Mouse (Mus musculus) adrenal gland, adult (tissue): Measurements from ENCODE around the gene Clec11a.
A peak's percentile ranks its signal among the peaks of the same experiment; 100 is the strongest.
"Not testable (repeated sequence)": the region's sequence is repeated elsewhere in the genome, so short reads cannot be mapped to it uniquely, and the experiment has no call there.

Source experiments
- DNase-seq, 2 experiments: peaks; one replicate each; pipeline ENCODE4 v3.0.0; 2022 to 2023; ENCODE audit warnings: low spot score in 1 of 2; ENCODE audit not compliant: inconsistent age in 2 of 2

Gene Clec11a

DNA sequence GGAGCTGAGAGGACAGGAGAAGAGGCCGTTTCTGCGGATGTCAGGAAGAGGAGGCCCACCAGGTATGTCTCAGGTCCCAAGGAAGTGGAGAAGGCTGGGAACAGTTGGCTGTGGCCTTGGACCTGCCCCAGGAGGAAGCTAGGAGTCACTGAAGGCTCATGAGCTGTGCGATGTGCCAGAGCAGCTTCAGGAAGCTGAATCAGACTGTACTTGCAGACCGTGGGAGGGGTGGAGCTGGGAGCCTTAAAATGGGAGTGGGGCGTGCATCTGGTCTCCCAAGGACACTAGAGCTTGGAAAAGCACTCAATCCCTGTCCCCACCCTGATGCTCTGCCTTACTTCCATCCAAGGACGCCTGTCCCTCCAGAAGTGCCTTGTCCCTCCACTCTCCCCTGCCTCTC is 19.9 kb upstream of the Clec11a start:
- no peak for DNase-seq

- DNase-seq, result no peak
Observed at GRCm38 (mm10) chr7:44322290-44322689, 15.6 kb upstream of the Clec11a start.

DNA sequence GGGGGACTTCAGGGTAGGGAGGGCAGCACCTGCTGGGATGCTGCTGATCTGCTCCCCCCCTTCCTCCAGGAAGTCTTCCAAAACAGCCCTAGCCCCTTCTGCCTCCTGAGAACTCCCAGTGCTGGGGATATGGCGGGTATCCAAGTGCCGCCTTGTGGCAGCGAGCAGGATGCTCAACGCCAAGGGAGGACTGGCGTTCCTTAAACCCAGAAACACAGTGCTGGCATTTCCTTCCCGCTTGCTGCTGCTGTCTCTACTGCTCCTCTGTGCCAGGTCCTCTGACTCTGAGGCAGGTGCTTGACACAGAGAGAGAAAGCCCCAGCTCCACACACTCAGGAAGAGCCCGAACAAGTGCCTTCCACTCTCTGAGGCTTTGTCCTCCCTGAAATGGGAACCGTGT is 14.2 kb upstream of the Clec11a start:
- DNase-seq, result no peak

- peak in 1 of 2 experiments; percentile 58 for DNase-seq
Observed at GRCm38 (mm10) chr7:44317913-44318312, 11.2 kb upstream of the Clec11a start.

GRCm38 (mm10) chr7:44312484-44312883 is 5.8 kb upstream of the Clec11a start:
- no peak for DNase-seq

DNA sequence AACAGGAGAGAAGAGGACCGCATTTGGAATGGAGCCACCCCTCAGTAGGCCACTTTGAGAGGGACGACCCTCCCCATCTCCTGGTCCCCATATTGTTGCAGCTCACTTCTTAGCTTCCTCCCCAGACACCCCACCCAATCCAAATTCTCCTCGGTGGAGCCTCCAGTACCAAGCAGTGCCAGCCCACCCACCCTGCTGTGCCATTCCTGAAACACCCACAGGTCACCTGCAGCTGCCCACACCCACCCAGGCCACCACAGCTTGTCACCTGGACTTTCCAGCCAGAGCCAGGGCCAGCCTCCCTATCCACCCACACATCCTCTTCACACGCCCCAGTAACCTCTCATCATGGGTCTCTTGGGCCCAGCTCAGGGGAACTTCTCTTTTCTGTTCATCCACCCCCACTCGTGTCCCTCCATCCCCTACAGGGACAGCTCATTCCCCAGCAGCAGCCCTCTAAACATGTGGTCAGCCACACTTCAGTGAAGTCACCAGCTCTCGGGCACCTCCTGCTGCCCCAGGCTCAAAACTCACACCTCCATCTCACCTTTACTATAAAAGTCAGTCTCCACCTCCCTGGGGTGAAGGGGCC is 5.1 kb upstream of the Clec11a start:
- DNase-seq, result no peak

GRCm38 (mm10) chr7:44310878-44311712 is 4.4 kb upstream of the Clec11a start:
- peak; percentile 63 to 77 for DNase-seq

- DNase-seq, result peak in 1 of 2 experiments; percentile 42
Observed at GRCm38 (mm10) chr7:44310285-44310877, 3.7 kb upstream of the Clec11a start.

- no peak for DNase-seq
Observed at GRCm38 (mm10) chr7:44309475-44310284, 3.0 kb upstream of the Clec11a start, which contains the start of gene Shank1. Gene Shank1 (plus strand): TSS chr7:44310253.

DNA sequence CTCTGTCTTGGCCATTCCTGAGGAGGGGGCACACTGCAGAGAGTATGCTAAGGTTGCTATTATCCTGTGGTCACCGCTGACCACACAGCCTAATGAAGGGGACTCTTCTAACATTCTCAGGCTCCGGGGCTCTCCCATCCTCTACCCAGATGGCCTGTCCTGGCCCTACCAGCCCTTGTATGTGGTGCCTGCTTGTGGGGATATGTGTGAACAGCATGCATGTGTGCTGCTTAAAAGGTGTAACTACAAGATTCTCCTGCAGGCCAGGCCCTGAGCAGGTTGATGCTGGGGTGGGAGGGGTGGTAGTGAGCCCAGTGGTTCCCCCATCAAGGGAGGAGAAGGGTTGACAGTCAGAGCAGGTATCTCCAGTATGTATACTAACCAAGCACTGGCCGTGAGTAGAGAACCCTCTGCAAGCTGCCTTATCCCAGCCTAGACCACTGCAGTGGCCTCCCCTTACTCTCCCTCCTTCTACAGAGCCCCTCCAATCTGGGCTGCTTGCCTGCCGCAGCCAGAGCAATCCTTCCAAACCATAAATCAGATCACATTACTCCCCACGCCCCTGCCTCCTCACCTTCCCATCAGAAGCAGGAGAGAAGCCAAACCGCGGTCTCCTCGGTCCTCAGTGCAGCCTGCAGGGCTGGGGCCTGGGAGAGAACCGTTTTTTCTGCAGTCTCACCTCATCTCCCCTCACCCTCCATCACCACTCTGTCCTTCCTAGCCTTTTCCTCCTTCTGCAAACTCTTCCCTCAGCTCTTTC is 739 bp upstream of the Clec11a start:
- DNase-seq, result no peak

GRCm38 (mm10) chr7:44305686-44306085 is 1.0 kb downstream of the Clec11a start:
- no peak for DNase-seq

DNA sequence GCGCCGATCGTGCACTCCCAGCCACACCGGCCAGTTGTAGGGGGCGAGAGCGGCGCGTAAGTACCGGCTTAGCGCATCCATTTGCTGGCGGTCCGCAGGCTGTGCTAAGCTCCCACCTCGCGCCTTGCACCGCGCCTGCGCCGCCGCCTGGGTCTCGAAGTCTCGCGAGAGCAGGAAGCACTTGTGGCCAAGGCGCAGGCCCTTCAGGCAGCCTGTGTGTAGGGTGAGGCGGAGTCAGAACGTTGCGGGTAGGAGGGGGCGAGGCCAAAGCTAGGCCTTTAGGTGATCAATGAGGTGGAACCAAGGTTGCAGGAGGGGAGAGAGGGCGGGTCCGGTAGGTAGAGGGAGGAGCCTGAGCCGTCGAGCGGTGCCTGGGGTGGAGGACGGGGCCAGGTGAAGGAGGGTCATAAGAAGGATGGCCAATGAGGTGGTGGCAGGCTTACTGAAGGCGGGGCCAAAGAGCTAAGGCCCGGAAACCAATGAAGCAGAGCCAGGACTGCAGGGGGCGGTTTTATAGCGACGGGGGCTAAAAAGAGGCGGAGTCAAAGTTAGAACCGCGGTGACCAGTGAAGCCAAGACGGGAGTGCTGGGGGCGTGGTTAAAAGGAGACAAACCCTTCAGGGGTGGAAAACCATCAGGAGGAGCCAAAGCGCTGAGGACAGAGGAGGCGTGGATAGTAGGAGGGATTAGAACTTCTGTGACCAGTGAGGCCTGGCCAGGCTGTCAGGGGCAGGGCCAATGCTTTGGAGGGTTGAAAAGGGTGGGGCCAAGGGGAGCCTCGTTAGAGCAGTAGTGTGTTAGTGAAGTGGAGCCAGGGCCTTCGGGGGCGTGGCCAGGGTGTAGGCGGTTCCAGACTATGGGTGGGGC is 1.7 kb downstream of the Clec11a start:
- DNase-seq, result peak; percentile 98 to 99

GRCm38 (mm10) chr7:44304463-44304774 is 2.3 kb downstream of the Clec11a start:
- no peak for DNase-seq

GRCm38 (mm10) chr7:44303346-44304340 is 3.1 kb downstream of the Clec11a start:
- DNase-seq, result peak; percentile 23 to 37

GRCm38 (mm10) chr7:44297501-44297900 is 9.2 kb downstream of the Clec11a start:
- not testable (repeated sequence) for DNase-seq

DNA sequence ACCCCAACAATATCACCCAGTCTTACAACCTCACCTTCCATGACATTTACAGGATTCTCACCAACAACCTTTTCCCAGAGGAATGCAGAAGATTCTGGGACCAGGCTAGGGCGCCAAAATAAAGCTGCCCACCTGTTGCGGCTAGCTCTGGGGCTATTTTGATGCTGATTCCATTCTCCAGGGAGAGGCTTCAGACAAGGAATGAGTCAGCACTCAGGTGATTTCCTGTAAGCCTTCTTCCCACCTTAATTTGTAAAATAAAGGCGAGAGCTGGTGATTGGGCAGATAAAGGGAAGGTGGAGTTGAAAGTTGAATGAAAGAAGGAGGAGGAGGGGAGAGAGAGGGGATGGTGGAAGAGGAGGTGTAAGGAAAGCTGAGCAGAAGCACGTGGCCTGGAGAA is 15.3 kb downstream of the Clec11a start:
- DNase-seq, result no peak

GRCm38 (mm10) chr7:44290986-44291385 is 15.7 kb downstream of the Clec11a start:
- no peak for DNase-seq

DNA sequence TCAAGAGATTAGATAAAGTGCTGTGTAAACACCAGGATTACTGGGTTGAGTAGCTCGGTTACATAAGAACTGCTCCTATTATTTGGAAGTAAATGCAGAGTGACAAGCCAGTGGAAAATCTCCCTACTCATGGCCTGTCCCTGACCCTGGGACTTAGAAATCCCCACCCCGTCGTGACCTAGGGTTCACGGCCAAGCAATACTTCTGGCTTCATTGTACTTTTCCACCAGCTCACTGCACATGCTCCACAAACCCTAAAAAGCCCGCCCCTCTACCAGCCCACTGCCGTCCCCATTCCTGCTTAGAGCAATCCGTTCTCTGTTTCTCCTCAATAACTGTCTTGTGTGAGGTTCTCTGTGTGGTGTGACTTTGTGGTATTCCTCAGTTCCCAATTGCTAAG is 18.9 kb downstream of the Clec11a start:
- peak; percentile 20 to 31 for DNase-seq
